Mouse (Mus musculus): Measurements from ENCODE around the gene U2af1. TPM values are rescaled to one million over a fixed set of nuclear protein-coding genes. Genes with fewer than 3 reads are reported as not detected.
"Not testable (repeated sequence)": the region's sequence is repeated elsewhere in the genome, so short reads cannot be mapped to it uniquely, and the experiment has no call there.

U2af1 gene
- total RNA-seq, 2 experiments from 2014 or later: 118 to 119 TPM

DNA sequence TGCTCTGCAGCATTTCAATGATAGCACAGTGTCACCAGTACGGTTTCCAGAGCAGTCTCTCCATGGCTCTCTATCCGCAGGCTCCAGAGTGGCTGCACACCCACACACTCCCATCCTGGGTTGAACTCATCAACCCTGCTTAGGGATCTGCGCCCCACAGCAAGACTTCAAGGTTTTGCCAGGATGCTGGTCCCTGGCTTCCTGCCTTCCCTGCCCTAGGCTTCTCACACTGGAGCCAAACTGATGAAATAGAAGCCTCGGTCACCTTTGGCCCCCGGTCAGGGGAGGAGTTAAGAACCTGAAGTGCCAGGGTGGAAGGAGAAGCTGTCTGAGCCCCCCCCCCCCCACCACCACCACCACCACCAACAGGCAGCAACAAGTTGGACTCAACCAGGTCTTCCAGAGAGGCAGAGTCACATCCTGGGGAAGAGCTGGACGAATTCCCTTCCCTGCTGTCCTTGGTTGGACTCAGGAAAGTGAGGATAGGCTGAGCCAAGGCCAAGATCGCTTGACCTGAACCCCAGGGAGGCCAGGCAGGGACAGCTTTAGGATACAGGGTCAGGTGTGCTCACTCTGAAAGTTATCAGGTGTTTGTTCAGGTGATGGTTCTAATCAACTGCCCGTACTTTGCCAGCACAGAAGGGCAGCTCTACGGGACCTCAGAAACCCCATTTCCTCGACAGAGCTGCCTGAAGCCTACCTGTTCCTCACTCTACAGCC, 27.5 kb downstream of the U2af1 start:
- no peak for DNase-seq (ENCODE audit: low spot score in 2 of 2)

DNA sequence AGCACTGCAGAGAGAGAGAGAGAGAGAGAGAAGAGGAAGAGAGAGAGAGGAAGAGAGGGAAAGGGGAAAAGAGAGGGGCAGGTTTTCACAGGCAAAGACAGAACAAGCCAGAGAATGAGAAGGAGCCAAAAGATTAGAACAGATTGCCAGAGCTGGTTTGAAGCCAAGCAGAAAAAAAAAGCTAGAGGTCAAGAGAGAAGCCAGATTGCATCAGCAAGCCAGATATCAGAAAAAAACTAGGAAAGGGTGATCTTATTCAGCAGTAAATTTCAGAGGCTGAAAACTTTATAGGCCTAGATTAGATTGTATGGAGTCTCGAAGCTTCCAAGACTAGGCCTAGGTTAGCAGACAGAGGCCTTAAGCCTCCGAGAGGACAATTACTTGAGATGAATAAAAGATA, 30.7 kb downstream of the U2af1 start:
- DNase-seq (ENCODE audit: low spot score in 2 of 2): no peak

DNA sequence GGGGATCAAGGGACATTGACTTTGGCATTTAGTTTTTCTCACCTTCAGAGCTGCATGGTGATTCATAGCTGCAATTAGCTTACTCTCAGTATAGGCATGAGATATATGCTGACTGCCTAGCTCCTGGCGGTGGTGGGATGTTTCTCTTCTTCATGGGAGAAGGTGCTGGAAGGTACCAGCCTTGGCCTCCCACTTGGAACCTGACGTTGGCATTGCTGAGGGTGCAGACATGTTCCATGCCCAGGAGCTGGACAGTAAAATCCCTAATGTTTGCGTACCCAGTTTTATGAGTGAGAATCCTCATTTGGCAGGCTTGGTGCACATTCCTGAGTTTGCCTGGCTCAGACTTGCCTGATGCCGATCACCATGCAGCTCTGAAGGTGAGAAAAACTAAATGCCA, 35.6 kb downstream of the U2af1 start:
- DNase-seq (ENCODE audit: low spot score in 2 of 2): no peak

- no peak for DNase-seq (ENCODE audit: low spot score in 2 of 2)
These were observed 45.5 kb downstream of the U2af1 start for GRCm38 (mm10) chr17:31613086-31613755.

GRCm38 (mm10) chr17:31609895-31610294, 48.8 kb downstream of the U2af1 start:
- DNase-seq (ENCODE audit: low spot score in 2 of 2): no peak

GRCm38 (mm10) chr17:31609173-31609572, 49.5 kb downstream of the U2af1 start:
- not testable (repeated sequence) for DNase-seq (ENCODE audit: low spot score in 2 of 2)

GRCm38 (mm10) chr17:31607256-31607951, 51.3 kb downstream of the U2af1 start:
- no peak for DNase-seq (ENCODE audit: low spot score in 2 of 2)

DNA sequence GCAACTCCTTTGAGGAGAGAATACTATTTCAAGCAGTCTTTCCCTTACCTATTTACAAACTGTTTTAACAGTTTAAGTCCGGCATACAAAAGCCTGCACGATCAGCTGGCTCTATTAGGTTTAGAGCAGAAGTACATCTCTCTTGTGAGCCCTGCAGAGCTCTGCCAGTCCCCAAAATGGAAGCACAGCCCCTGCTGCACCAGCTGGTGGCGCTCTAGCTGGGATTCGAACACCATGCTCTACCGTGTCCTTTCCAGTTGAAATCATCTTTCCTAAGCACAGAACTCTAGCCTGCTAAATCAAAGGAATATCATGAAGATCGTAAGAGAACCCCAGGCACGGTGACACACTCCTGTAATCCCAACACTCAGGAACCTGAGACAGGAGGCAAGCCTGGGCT, 52.3 kb downstream of the U2af1 start:
- no peak for DNase-seq (ENCODE audit: low spot score in 2 of 2)

DNA sequence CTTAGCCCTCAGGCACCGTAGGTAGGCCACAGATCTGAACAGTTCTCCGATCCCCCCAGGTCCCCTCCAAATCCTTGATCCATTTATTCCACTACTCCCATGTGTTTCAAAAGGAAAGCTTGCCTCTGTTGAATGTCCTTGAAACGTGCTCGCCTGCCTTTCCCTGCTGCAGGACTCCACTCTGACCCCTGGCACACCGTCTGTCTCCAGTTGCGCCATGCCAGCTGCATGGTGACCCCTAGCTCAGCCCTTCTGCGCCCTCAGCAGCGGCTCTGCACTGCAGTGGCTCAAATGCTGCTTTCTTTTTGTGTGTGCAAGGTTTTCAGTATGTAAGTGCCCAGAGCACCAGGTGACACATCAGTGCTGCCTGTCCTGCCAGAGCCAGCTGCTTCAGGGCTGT, 60.1 kb downstream of the U2af1 start:
- DNase-seq (ENCODE audit: low spot score in 2 of 2): no peak

GRCm38 (mm10) chr17:31597957-31598356, 60.7 kb downstream of the U2af1 start:
- no peak for DNase-seq (ENCODE audit: low spot score in 2 of 2)

Other genes with a start within 250 kb of the U2af1 start
- gene Wdr4, start 138.9 kb downstream of the U2af1 start, total RNA-seq (2021): 10 to 100 TPM; 22.7 to 24.3 TPM
- gene Ndufv3, start 138.8 kb downstream of the U2af1 start, total RNA-seq (2021): 100 to 1,000 TPM; 232 to 236 TPM
- gene Pknox1, start 94.2 kb downstream of the U2af1 start, total RNA-seq (2021): 10 to 100 TPM; 15.5 to 16.7 TPM
- 10 to 100 TPM; 36.4 to 37.2 TPM for gene Cbs, start 21.7 kb downstream of the U2af1 start, total RNA-seq (2021)
- gene Cryaa, start 18.9 kb upstream of the U2af1 start, total RNA-seq (2021): under 1 TPM in 1 of 2 experiments, not detected in 1; 0.30 TPM
- gene Sik1, start 196.9 kb upstream of the U2af1 start, total RNA-seq (2021): 10 to 100 TPM; 28.3 to 37.8 TPM

Data from left cerebral cortex, adult 18-20 months (tissue).